Mouse (Mus musculus): Measurements from ENCODE around the gene Diaph3. TPM values are rescaled to one million over a fixed set of nuclear protein-coding genes. Genes with fewer than 3 reads are reported as not detected.
A peak's percentile ranks its signal among the peaks of the same experiment; 100 is the strongest.

Diaph3 gene
- 12.3 and 13.1 TPM in 2 replicates for polyA plus RNA-seq (2015; fragmentation: Nextera tagmentation; extraction: Ambion mirVana)

- Histone ChIP-seq H3K4me1 (peaks cover 5% of the 10 kb centered on the region; the same call in 1 of the 2 replicates), H3K36me3 (no peaks in the 10 kb centered on the region), H3K27ac (no peak within 1 kb of the TSS), H3K9me3 (no peaks in the 10 kb centered on the region), H3K27me3 (no peaks in the 10 kb centered on the region), H3K4me2 (replicated peaks) (peak within 1 kb of the TSS; percentile 88), H3K4me3 (peak within 1 kb of the TSS; percentile 79), H3K9ac (peak within 1 kb of the TSS; percentile 74)
- ATAC-seq (ENCODE audit: low FRiP score, low read depth), result peak; percentile 100
- under 1% methylated on average over 43 of the region's 43 CpGs for WGBS
Measured at GRCm38 (mm10) chr14:87140963-87141486, at the start of gene Diaph3. Gene Diaph3 (minus strand): TSS chr14:87141235.

GRCm38 (mm10) chr14:87190685-87191084, 49.6 kb upstream of the Diaph3 start:
- WGBS, result 79% methylated on average over 4 of the region's 4 CpGs
- H3K9me3 ChIP-seq, result no peaks in the 10 kb centered on the region
- H3K27me3 ChIP-seq, result no peaks in the 10 kb centered on the region
- ATAC-seq (ENCODE audit: low FRiP score, low read depth), result no peak
- no peak overlapping the region for H3K4me2 ChIP-seq (replicated peaks)
- no peak overlapping the region for H3K9ac ChIP-seq
- H3K27ac ChIP-seq, result no peak overlapping the region
- H3K4me3 ChIP-seq, result no peak overlapping the region
- no peaks in the 10 kb centered on the region for H3K36me3 ChIP-seq
- no peaks in the 10 kb centered on the region for H3K4me1 ChIP-seq

GRCm38 (mm10) chr14:87171577-87171976, 30.5 kb upstream of the Diaph3 start:
- H3K4me3 ChIP-seq, result no peak overlapping the region

GRCm38 (mm10) chr14:87169151-87169550, 28.1 kb upstream of the Diaph3 start:
- ATAC-seq (ENCODE audit: low FRiP score, low read depth), result no peak
- WGBS, result 71% methylated on average over 1 of the region's 1 CpGs
- no peak overlapping the region for H3K9ac ChIP-seq
- no peaks in the 10 kb centered on the region for H3K36me3 ChIP-seq
- H3K4me3 ChIP-seq, result no peak overlapping the region
- no peaks in the 10 kb centered on the region for H3K27me3 ChIP-seq
- no peaks in the 10 kb centered on the region for H3K9me3 ChIP-seq
- no peaks in the 10 kb centered on the region for H3K4me1 ChIP-seq
- H3K4me2 ChIP-seq (replicated peaks), result no peak overlapping the region
- H3K27ac ChIP-seq, result no peak overlapping the region

More at GRCm38 (mm10) chr14:87171577-87171976, 30.5 kb upstream of the Diaph3 start:
- no peaks in the 10 kb centered on the region for H3K9me3 ChIP-seq
- no peaks in the 10 kb centered on the region for H3K4me1 ChIP-seq
- H3K9ac ChIP-seq, result no peak overlapping the region
- H3K36me3 ChIP-seq, result no peaks in the 10 kb centered on the region
- 85% methylated on average over 6 of the region's 6 CpGs for WGBS
- peak; percentile 32; the same call in 1 of the 2 replicates for ATAC-seq (ENCODE audit: low FRiP score, low read depth)
- no peak overlapping the region for H3K4me2 ChIP-seq (replicated peaks)
- no peaks in the 10 kb centered on the region for H3K27me3 ChIP-seq
- no peak overlapping the region for H3K27ac ChIP-seq

- H3K9ac ChIP-seq, result no peak overlapping the region
- H3K9me3 ChIP-seq, result no peaks in the 10 kb centered on the region
- no peak overlapping the region for H3K4me2 ChIP-seq (replicated peaks)
- 83% methylated on average over 9 of the region's 9 CpGs for WGBS
- H3K27me3 ChIP-seq, result no peaks in the 10 kb centered on the region
- H3K36me3 ChIP-seq, result no peaks in the 10 kb centered on the region
- no peak overlapping the region for H3K27ac ChIP-seq
- H3K4me3 ChIP-seq, result no peak overlapping the region
- no peak for ATAC-seq (ENCODE audit: low FRiP score, low read depth)
- no peaks in the 10 kb centered on the region for H3K4me1 ChIP-seq
Measured at GRCm38 (mm10) chr14:87155621-87156238, 14.7 kb upstream of the Diaph3 start.

- Histone ChIP-seq H3K27me3 (no peaks in the 10 kb centered on the region), H3K4me1 (no peaks in the 10 kb centered on the region), H3K9ac (no peak overlapping the region), H3K27ac (no peak overlapping the region), H3K9me3 (no peaks in the 10 kb centered on the region), H3K4me3 (no peak overlapping the region), H3K4me2 (replicated peaks) (no peak overlapping the region), H3K36me3 (no peaks in the 10 kb centered on the region)
- 81% methylated on average over 6 of the region's 6 CpGs for WGBS
- ATAC-seq (ENCODE audit: low FRiP score, low read depth), result no peak
Measured at GRCm38 (mm10) chr14:87149684-87150083, 8.6 kb upstream of the Diaph3 start.

- H3K4me3 ChIP-seq, result no peak overlapping the region
- no peaks in the 10 kb centered on the region for H3K9me3 ChIP-seq
- H3K27ac ChIP-seq, result no peak overlapping the region
- no peaks in the 10 kb centered on the region for H3K36me3 ChIP-seq
- no peak overlapping the region for H3K4me2 ChIP-seq (replicated peaks)
- WGBS, result 36% methylated on average over 3 of the region's 3 CpGs
- no peak overlapping the region for H3K9ac ChIP-seq
- H3K4me1 ChIP-seq, result no peaks in the 10 kb centered on the region
- no peaks in the 10 kb centered on the region for H3K27me3 ChIP-seq
- no peak for ATAC-seq (ENCODE audit: low FRiP score, low read depth)
Measured at GRCm38 (mm10) chr14:87146704-87147103, 5.7 kb upstream of the Diaph3 start.

GRCm38 (mm10) chr14:87145351-87145750, 4.3 kb upstream of the Diaph3 start:
- no peak overlapping the region for H3K4me2 ChIP-seq (replicated peaks)
- no peaks in the 10 kb centered on the region for H3K9me3 ChIP-seq
- 75% methylated on average over 3 of the region's 3 CpGs for WGBS
- peaks cover 3% of the 10 kb centered on the region; the same call in 1 of the 2 replicates for H3K4me1 ChIP-seq
- H3K27me3 ChIP-seq, result no peaks in the 10 kb centered on the region
- no peak overlapping the region for H3K9ac ChIP-seq
- no peak overlapping the region for H3K27ac ChIP-seq
- no peak overlapping the region for H3K4me3 ChIP-seq
- ATAC-seq (ENCODE audit: low FRiP score, low read depth), result no peak
- no peaks in the 10 kb centered on the region for H3K36me3 ChIP-seq

- peak overlapping the region; percentile 79 for H3K4me3 ChIP-seq
- no peak for ATAC-seq (ENCODE audit: low FRiP score, low read depth)
- H3K9me3 ChIP-seq, result no peaks in the 10 kb centered on the region
- no peaks in the 10 kb centered on the region for H3K27me3 ChIP-seq
- no peak overlapping the region for H3K9ac ChIP-seq
- no peaks in the 10 kb centered on the region for H3K36me3 ChIP-seq
- peak overlapping the region; percentile 88 for H3K4me2 ChIP-seq (replicated peaks)
- no peak overlapping the region for H3K27ac ChIP-seq
- peaks cover 5% of the 10 kb centered on the region; the same call in 1 of the 2 replicates for H3K4me1 ChIP-seq
- 72% methylated on average over 11 of the region's 11 CpGs for WGBS
Measured at GRCm38 (mm10) chr14:87141777-87142176, 742 bp upstream of the Diaph3 start.

- peaks cover 5% of the 10 kb centered on the region; the same call in 1 of the 2 replicates for H3K4me1 ChIP-seq
- peak; percentile 25; the same call in 1 of the 2 replicates for ATAC-seq (ENCODE audit: low FRiP score, low read depth)
- no peaks in the 10 kb centered on the region for H3K9me3 ChIP-seq
- no peak overlapping the region for H3K27ac ChIP-seq
- no peaks in the 10 kb centered on the region for H3K36me3 ChIP-seq
- peak overlapping the region; percentile 79 for H3K4me3 ChIP-seq
- peak overlapping the region; percentile 88 for H3K4me2 ChIP-seq (replicated peaks)
- H3K27me3 ChIP-seq, result no peaks in the 10 kb centered on the region
- 3% methylated on average over 17 of the region's 17 CpGs for WGBS
- peak overlapping the region; percentile 74 for H3K9ac ChIP-seq
Measured at GRCm38 (mm10) chr14:87140327-87140962, 590 bp downstream of the Diaph3 start.

- ATAC-seq (ENCODE audit: low FRiP score, low read depth), result no peak
- Histone ChIP-seq H3K4me1 (no peaks in the 10 kb centered on the region), H3K36me3 (no peaks in the 10 kb centered on the region), H3K9me3 (no peaks in the 10 kb centered on the region), H3K9ac (no peak overlapping the region), H3K4me2 (replicated peaks) (no peak overlapping the region), H3K27ac (no peak overlapping the region), H3K4me3 (no peak overlapping the region), H3K27me3 (no peaks in the 10 kb centered on the region)
- 83% methylated on average over 6 of the region's 6 CpGs for WGBS
Measured at GRCm38 (mm10) chr14:87126076-87126639, 14.9 kb downstream of the Diaph3 start.

- no peak overlapping the region for H3K27ac ChIP-seq
- H3K9me3 ChIP-seq, result no peaks in the 10 kb centered on the region
- no peak overlapping the region for H3K4me2 ChIP-seq (replicated peaks)
- H3K36me3 ChIP-seq, result no peaks in the 10 kb centered on the region
- H3K4me3 ChIP-seq, result no peak overlapping the region
- no peak overlapping the region for H3K9ac ChIP-seq
- WGBS, result 80% methylated on average over 5 of the region's 5 CpGs
- no peak for ATAC-seq (ENCODE audit: low FRiP score, low read depth)
- H3K4me1 ChIP-seq, result no peaks in the 10 kb centered on the region
- H3K27me3 ChIP-seq, result no peaks in the 10 kb centered on the region
Measured at GRCm38 (mm10) chr14:87125492-87125891, 15.5 kb downstream of the Diaph3 start.
